Mouse (Mus musculus): ENCODE data around the gene Anxa5. TPM values are rescaled to one million over a fixed set of nuclear protein-coding genes. Genes with fewer than 3 reads are reported as not detected.

Anxa5 gene
- polyA plus RNA-seq (2015; fragmentation: Nextera tagmentation; extraction: Ambion mirVana) = 177 and 184 TPM in 2 replicates

- Histone ChIP-seq H3K4me2 (replicated peaks; ENCODE audit: low read depth) (peak within 1 kb of the TSS; percentile 98), H3K9me3 (ENCODE audit: control insufficient read depth) (no peaks in the 10 kb centered on the region), H3K36me3 (ENCODE audit: control insufficient read depth, insufficient read depth) (no peaks in the 10 kb centered on the region), H3K27me3 (replicated peaks; ENCODE audit: control insufficient read depth, insufficient read depth, low read length) (no peaks in the 10 kb centered on the region), H3K4me1 (replicated peaks; ENCODE audit: control insufficient read depth, insufficient read depth, low read length) (peaks cover 9% of the 10 kb centered on the region), H3K4me3 (ENCODE audit: low read depth, low read length) (peak within 1 kb of the TSS; percentile 76), H3K27ac (ENCODE audit: low read depth, low read length) (peak within 1 kb of the TSS; percentile 90), H3K9ac (ENCODE audit: low read depth, low read length) (peak within 1 kb of the TSS; percentile 72)
- peak; percentile 99 for ATAC-seq
- peak; percentile 81 for TF ChIP-seq CTCF (IDR thresholded peaks at IDR 0.05; ENCODE audit: low read depth)
- WGBS = under 1% methylated on average over 32 of the region's 32 CpGs
These were observed at the start of gene Anxa5, which contains the start of gene 1810062G17Rik for GRCm38 (mm10) chr3:36475532-36476087. Anxa5 (minus strand) TSS chr3:36475894. 1810062G17Rik (plus strand) TSS chr3:36475937.

DNA sequence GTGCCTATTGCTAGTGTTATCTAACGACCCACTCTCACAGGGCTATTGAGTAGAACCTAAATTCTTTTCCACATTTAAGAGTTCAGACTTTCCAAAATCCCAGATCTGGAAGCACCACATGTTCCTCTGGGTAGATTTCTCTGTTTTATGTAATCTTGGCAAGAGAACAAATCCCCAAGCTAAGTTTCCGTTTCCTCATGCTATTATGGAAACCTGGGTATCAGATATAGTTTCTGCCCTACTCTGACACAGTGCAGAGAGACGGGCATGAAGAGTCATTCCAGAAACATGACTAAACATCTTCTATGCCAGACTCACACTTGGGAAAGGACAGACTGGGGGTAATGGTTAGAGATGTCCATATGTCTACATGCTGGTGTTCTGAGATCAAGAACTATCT, 48.8 kb upstream of the Anxa5 start:
- no peaks in the 10 kb centered on the region for H3K9me3 ChIP-seq (ENCODE audit: control insufficient read depth)
- H3K27me3 ChIP-seq (replicated peaks; ENCODE audit: control insufficient read depth, insufficient read depth, low read length) = 0 out of 2 replicates have a peak, but pooled peaks cover 6% of the 10 kb centered on the region
- ATAC-seq = no peak
- no peak overlapping the region for H3K9ac ChIP-seq (ENCODE audit: low read depth, low read length)
- no peak overlapping the region for H3K27ac ChIP-seq (ENCODE audit: low read depth, low read length)
- WGBS = 65% methylated on average over 3 of the region's 3 CpGs
- no peaks in the 10 kb centered on the region for H3K36me3 ChIP-seq (ENCODE audit: control insufficient read depth, insufficient read depth)
- H3K4me3 ChIP-seq (ENCODE audit: low read depth, low read length) = no peak overlapping the region
- no peak for TF ChIP-seq CTCF (IDR thresholded peaks at IDR 0.05; ENCODE audit: low read depth)
- no peak overlapping the region for H3K4me2 ChIP-seq (replicated peaks; ENCODE audit: low read depth)
- H3K4me1 ChIP-seq (replicated peaks; ENCODE audit: control insufficient read depth, insufficient read depth, low read length) = no peaks in the 10 kb centered on the region

GRCm38 (mm10) chr3:36522137-36522536, 46.4 kb upstream of the Anxa5 start:
- Histone ChIP-seq H3K9ac (ENCODE audit: low read depth, low read length) (no peak overlapping the region), H3K4me3 (ENCODE audit: low read depth, low read length) (no peak overlapping the region), H3K4me2 (replicated peaks; ENCODE audit: low read depth) (no peak overlapping the region), H3K27ac (ENCODE audit: low read depth, low read length) (no peak overlapping the region), H3K9me3 (ENCODE audit: control insufficient read depth) (no peaks in the 10 kb centered on the region), H3K27me3 (replicated peaks; ENCODE audit: control insufficient read depth, insufficient read depth, low read length) (0 out of 2 replicates have a peak, but pooled peaks cover 6% of the 10 kb centered on the region), H3K36me3 (ENCODE audit: control insufficient read depth, insufficient read depth) (no peaks in the 10 kb centered on the region), H3K4me1 (replicated peaks; ENCODE audit: control insufficient read depth, insufficient read depth, low read length) (no peaks in the 10 kb centered on the region)
- WGBS = 29% methylated on average over 4 of the region's 4 CpGs
- no peak for TF ChIP-seq CTCF (IDR thresholded peaks at IDR 0.05; ENCODE audit: low read depth)
- ATAC-seq = no peak

DNA sequence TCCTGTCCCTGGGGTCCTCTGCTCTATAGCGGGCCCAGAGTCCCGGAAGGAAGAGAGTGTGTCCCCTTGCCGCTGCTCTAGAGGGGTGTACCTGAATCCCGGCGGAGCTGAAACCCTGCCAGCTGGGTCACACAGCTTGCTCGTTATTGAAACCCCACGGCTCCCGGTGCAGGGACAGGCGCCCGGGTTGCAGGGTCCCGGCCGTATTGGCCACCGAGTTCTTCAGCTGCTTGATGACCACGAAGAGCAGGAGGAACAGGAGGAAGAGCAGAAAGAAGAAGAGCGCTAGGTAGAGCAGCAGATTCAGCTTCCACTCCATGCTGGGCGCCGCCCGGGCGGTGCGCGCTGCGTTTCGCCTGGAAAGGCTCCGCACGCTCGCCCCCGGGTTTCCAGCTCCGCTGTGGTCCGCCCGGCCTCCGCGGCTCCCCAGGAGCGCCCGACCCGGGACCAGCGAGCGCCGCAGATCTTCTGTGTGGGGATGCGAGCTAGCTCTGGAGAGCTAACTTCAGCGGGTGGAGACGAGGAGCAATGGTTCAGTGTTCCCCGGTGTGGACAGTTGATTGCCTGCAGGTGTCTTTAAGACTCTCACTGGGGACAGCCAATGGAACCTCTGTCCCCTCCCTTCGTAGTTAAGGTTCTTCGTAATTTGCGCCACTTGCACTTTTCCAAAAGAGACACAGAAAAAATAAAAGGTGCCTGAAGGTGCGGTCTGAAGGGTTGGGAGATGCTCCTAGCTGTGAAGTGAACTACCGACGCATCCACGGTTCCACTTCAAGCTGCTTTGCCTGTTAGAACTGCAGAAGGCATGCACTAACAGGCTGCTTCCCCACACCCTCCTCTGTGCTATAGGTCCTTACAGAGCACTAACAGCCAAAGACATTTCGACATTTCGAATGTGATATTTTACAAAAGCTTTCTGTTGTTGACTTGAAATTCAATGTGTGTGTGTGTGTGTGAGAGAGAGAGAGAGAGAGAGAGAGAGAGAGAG, 45.7 kb upstream of the Anxa5 start, which contains the start of gene Gm11549:
Gm11549 (minus strand) TSS at position 741 of the 988 bp plus-strand sequence.
- TF ChIP-seq CTCF (IDR thresholded peaks at IDR 0.05; ENCODE audit: low read depth) = no peak
- no peak within 1 kb of the TSS for H3K27ac ChIP-seq (ENCODE audit: low read depth, low read length)
- 2% methylated on average over 51 of the region's 51 CpGs for WGBS
- H3K36me3 ChIP-seq (ENCODE audit: control insufficient read depth, insufficient read depth) = no peaks in the 10 kb centered on the region
- H3K27me3 ChIP-seq (replicated peaks; ENCODE audit: control insufficient read depth, insufficient read depth, low read length) = 0 out of 2 replicates have a peak, but pooled peaks cover 6% of the 10 kb centered on the region
- H3K4me1 ChIP-seq (replicated peaks; ENCODE audit: control insufficient read depth, insufficient read depth, low read length) = no peaks in the 10 kb centered on the region
- ATAC-seq = peak; percentile 73
- peak within 1 kb of the TSS; percentile 96 for H3K4me2 ChIP-seq (replicated peaks; ENCODE audit: low read depth)
- peak within 1 kb of the TSS; percentile 46 for H3K4me3 ChIP-seq (ENCODE audit: low read depth, low read length)
- peak within 1 kb of the TSS; percentile 51; the same call in 1 of the 2 replicates for H3K9ac ChIP-seq (ENCODE audit: low read depth, low read length)
- H3K9me3 ChIP-seq (ENCODE audit: control insufficient read depth) = no peaks in the 10 kb centered on the region

DNA sequence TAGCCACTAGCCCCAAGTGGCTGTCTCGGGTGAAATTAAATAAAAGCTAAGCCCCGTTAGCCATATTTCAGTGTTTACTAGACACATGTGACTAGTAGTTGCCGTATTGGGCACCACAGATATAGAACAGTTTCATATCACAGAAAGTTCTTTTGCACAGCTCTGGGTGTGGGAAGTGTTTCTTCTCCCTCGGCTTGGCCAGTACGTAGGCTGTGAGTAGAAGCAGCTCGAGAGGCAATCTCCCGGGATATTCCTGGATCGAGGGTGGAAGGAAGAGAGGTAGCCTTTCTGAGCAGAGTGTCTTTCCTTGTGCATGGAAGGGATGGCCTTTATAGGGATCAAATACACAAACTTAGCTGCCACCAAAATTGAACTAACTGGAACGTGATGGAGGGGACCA, 40.5 kb upstream of the Anxa5 start:
- no peak overlapping the region for H3K4me3 ChIP-seq (ENCODE audit: low read depth, low read length)
- no peak for ATAC-seq
- no peaks in the 10 kb centered on the region for H3K36me3 ChIP-seq (ENCODE audit: control insufficient read depth, insufficient read depth)
- no peak overlapping the region for H3K27ac ChIP-seq (ENCODE audit: low read depth, low read length)
- no peak overlapping the region for H3K4me2 ChIP-seq (replicated peaks; ENCODE audit: low read depth)
- no peaks in the 10 kb centered on the region for H3K27me3 ChIP-seq (replicated peaks; ENCODE audit: control insufficient read depth, insufficient read depth, low read length)
- no peak for TF ChIP-seq CTCF (IDR thresholded peaks at IDR 0.05; ENCODE audit: low read depth)
- H3K4me1 ChIP-seq (replicated peaks; ENCODE audit: control insufficient read depth, insufficient read depth, low read length) = 0 out of 2 replicates have a peak, but pooled peaks cover 5% of the 10 kb centered on the region
- no peak overlapping the region for H3K9ac ChIP-seq (ENCODE audit: low read depth, low read length)
- H3K9me3 ChIP-seq (ENCODE audit: control insufficient read depth) = no peaks in the 10 kb centered on the region
- WGBS = 86% methylated on average over 9 of the region's 9 CpGs

- Histone ChIP-seq H3K4me1 (replicated peaks; ENCODE audit: control insufficient read depth, insufficient read depth, low read length) (0 out of 2 replicates have a peak, but pooled peaks cover 5% of the 10 kb centered on the region), H3K27ac (ENCODE audit: low read depth, low read length) (no peak overlapping the region; the same call in 1 of the 2 replicates), H3K36me3 (ENCODE audit: control insufficient read depth, insufficient read depth) (no peaks in the 10 kb centered on the region), H3K4me2 (replicated peaks; ENCODE audit: low read depth) (no peak overlapping the region), H3K9me3 (ENCODE audit: control insufficient read depth) (no peaks in the 10 kb centered on the region), H3K9ac (ENCODE audit: low read depth, low read length) (no peak overlapping the region), H3K4me3 (ENCODE audit: low read depth, low read length) (no peak overlapping the region), H3K27me3 (replicated peaks; ENCODE audit: control insufficient read depth, insufficient read depth, low read length) (no peaks in the 10 kb centered on the region)
- no peak for TF ChIP-seq CTCF (IDR thresholded peaks at IDR 0.05; ENCODE audit: low read depth)
- ATAC-seq = peak; percentile 84
- WGBS = 36% methylated on average over 6 of the region's 6 CpGs
These were observed 35.8 kb upstream of the Anxa5 start for GRCm38 (mm10) chr3:36511491-36511890.

All from intestine, postnatal 0 days (tissue).